In the genomic region with DNA sequence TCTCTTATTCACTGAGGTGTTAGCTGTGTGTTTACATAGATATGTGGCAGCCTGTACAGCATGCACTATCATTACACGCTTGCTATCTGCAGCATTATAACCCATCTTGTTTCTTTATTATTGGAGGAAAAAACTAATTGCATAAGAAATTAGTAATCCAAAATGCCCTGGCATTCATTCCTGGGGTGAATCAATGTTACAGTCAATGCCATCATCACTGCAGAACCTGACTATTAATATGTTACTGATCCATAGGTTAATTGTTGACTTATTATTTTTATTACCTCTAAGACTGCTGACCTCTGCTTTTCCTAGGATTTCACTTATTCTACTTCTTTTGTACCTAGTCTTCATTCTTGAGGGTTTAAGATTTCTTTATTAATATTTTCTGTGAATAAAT, we compare ENCODE assay signal across 22 mouse cellular contexts.
A peak's percentile ranks its signal among the peaks of the same experiment; 100 is the strongest.
DNase-seq lines count a peak whose midpoint lies in the region; ATAC-seq and TF ChIP-seq lines count a peak whose summit lies in the region.
"Had no signal": no experiment of that assay in that cellular context is flagged by ENCODE, and none has a peak within 500 bp of the region (broad histone marks: within the 10 kb centered on the region; RNA-seq: fewer than 3 reads in every experiment).

No protein-coding gene starts in this region.

- no peak for TF ChIP-seq CTCF in kidney, adult 2 months (conservative IDR thresholded peaks at IDR 0.05; ENCODE audit: insufficient read depth, insufficient read length, low read depth, low read length)
- TF ChIP-seq CTCF in liver, adult 2 months (IDR thresholded peaks at IDR 0.05; ENCODE audit: low read depth, low read length), result no peak

- no peak overlapping the region for H3K4me3 ChIP-seq in kidney, adult 2 months (ENCODE audit: insufficient read depth, low read depth, low read length)
- no peak overlapping the region for H3K4me3 ChIP-seq in liver, adult 2 months (ENCODE audit: insufficient read depth, low read depth, low read length)
- no peak overlapping the region for H3K4me3 ChIP-seq in liver, embryonic 12.5 days

- WGBS in kidney, adult 2 months, result 55% methylated on average over 1 of the region's 1 CpGs
- WGBS in liver, adult 2 months, result 24% methylated on average over 1 of the region's 1 CpGs
- 65% methylated on average over 1 of the region's 1 CpGs for WGBS in liver, embryonic 12.5 days (ENCODE audit: insufficient replicate concordance)

- H3K27me3 ChIP-seq in kidney, adult 2 months (replicated peaks; ENCODE audit: control insufficient read depth, insufficient read depth, low read length), result no peaks in the 10 kb centered on the region
- no peaks in the 10 kb centered on the region for H3K27me3 ChIP-seq in liver, adult 2 months (ENCODE audit: control insufficient read depth, insufficient read depth, low read length)
- no peaks in the 10 kb centered on the region for H3K27me3 ChIP-seq in liver, embryonic 12.5 days (replicated peaks)
- H3K27me3 ChIP-seq: CH12.LX, Patski had no signal

- no peak for ATAC-seq in liver, embryonic 12.5 days
- ATAC-seq: activated CD4-positive, CD25-positive, alpha-beta regulatory T cell, adult 4 months; CD4-positive, CD25-positive, alpha-beta regulatory T cell, adult 4 months; Patski had no signal

- no peak overlapping the region for H3K9ac ChIP-seq in liver, adult 2 months (ENCODE audit: low read depth, low read length)
- no peak overlapping the region for H3K9ac ChIP-seq in liver, embryonic 12.5 days

- H3K4me2 ChIP-seq in liver, embryonic 12.5 days, result no peak overlapping the region

- no peaks in the 10 kb centered on the region; the same call in 1 of the 2 replicates for H3K4me1 ChIP-seq in kidney, adult 2 months (ENCODE audit: control insufficient read depth, insufficient read depth, low read length)
- peaks cover 25% of the 10 kb centered on the region for H3K4me1 ChIP-seq in liver, adult 2 months (ENCODE audit: control insufficient read depth, insufficient read depth, low read length)
- H3K4me1 ChIP-seq in liver, embryonic 12.5 days, result no peaks in the 10 kb centered on the region

- DNase-seq in kidney, adult 2 months, result peak; percentile 68
- DNase-seq in kidney, postnatal 10 days, result no peak
- DNase-seq in kidney, adult 8-10 months, result peak; percentile 15 to 18
- DNase-seq in kidney, postnatal 14 days, result no peak
- DNase-seq in kidney, adult 9 months, result peak; percentile 82
- no peak for DNase-seq in kidney, postnatal 4 days
- DNase-seq in liver, adult 2 months (ENCODE audit: extremely low read depth, low read depth, low spot score), result peak; percentile 86
- DNase-seq: adrenal gland, adult 2 months; adrenal gland, adult 8-10 months; adrenal gland, postnatal 10 days; adrenal gland, postnatal 14 days; adrenal gland, postnatal 25 days; adrenal gland, postnatal 36 days; B cell, adult 2 months; cerebellum, adult 11 months; cerebellum, adult 11-12 months had no signal

- no peaks in the 10 kb centered on the region for H3K9me3 ChIP-seq in liver, embryonic 12.5 days (replicated peaks)

- TF ChIP-seq POLR2A in kidney, adult 2 months (IDR thresholded peaks at IDR 0.05; ENCODE audit: low read depth, low read length), result no peak
- no peak for TF ChIP-seq POLR2A in liver, adult 2 months (IDR thresholded peaks at IDR 0.05; ENCODE audit: extremely low read depth, insufficient read depth, low read length)

- no peak overlapping the region for H3K27ac ChIP-seq in kidney, adult 2 months (ENCODE audit: insufficient read depth, low read depth, low read length)
- H3K27ac ChIP-seq in liver, adult 2 months (replicated peaks; ENCODE audit: insufficient read depth, low read depth, low read length), result no peak overlapping the region
- H3K27ac ChIP-seq in liver, embryonic 12.5 days, result no peak overlapping the region

- no peaks in the 10 kb centered on the region for H3K79me2 ChIP-seq in liver, adult 2 months (ENCODE audit: control insufficient read depth, insufficient read depth, low read length)

- H3K36me3 ChIP-seq in kidney, adult 2 months (ENCODE audit: control insufficient read depth, insufficient read depth, low read length), result no peaks in the 10 kb centered on the region
- no peaks in the 10 kb centered on the region for H3K36me3 ChIP-seq in liver, adult 2 months (ENCODE audit: control insufficient read depth, insufficient read depth, low read length)
- H3K36me3 ChIP-seq in liver, embryonic 12.5 days, result no peaks in the 10 kb centered on the region
- H3K36me3 ChIP-seq: G1E had no signal

Comparison
In these comparisons a context has a peak if more than half of its experiments do, and no peak if none do; other contexts are left out.
1. DNase-seq: peak in kidney, adult 2 months (single experiment), kidney, adult 8-10 months (2 of 2), kidney, adult 9 months (single experiment) and liver, adult 2 months (single experiment); none in kidney, postnatal 10 days (single experiment), kidney, postnatal 14 days (single experiment) and kidney, postnatal 4 days (0 of 2).